Mouse (Mus musculus): ENCODE measurements around the gene Endov.

The Endov gene

DNA sequence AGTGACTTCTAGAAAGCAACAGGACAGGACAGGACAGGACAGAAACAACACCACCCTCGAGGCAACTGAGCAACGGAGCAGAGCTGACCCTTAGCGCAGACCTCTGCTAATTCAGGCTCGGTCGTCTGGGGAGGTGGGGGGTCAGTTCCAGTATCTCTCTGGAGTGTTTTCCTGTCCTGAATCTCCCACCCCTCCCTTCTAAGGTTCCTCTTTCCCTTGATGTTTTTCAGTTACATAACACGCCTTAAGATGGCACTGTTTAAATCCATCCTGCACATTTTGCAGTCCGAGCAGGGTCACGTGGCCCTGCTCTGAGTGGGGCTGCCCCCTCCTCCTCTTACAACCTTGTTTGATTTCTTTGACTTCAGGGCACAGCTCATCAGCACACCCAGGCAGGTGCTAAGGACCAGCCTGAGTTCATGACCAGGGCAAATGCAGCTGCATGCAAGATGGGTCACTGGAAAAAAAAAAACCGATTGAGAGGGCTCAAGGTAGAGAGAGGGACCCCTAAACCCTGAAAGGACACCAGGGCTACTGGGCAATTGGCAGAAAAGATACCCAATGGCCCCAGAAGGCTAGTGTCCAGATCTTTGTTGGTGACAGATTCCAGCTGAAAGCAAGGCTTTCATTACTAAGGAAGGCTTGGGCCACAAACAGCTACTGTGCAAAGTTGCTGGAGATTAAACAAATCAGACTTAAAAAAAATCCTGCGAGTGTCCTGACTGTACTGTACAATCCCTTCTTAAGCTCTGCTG lies 54.8 kb downstream of the Endov start:
- in situ Hi-C loops (cut with MboI, MseI): no loop called here

DNA sequence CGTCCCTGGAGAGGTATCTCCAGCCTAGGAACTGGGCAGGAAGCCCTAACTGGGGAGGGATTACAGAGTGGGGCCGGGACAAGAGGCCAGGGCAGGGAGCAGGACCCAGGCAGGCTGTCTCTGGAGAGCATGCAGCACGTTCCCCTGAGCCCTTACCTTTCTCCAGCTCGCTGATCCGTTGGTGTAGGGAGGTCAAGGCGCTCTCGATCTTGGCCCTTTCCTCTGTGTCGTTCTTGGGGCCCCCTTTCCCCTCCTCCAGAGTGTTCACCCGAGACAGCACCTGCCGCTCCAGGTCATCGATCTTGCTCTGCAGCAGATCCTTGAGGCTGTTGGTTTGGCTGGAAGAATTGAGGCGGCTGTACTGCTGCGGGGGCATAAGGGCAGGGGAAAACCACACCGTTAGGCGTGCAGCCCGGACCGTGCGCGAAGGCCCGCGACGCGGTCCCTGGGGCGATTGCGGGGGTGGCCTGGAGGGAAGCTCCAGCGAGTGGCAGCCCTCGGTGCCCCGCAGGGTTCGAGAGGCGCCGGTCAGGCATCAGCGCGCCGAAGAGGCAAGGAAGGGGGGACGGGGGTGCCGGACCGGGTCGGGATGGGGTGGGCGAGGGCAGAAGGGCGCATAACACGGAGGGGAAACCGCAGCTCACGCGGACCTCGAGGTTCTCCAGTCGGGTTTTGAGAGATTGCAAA lies 55.5 kb downstream of the Endov start:
- in situ Hi-C loops (cut with MboI, MseI): no loop called here

DNA sequence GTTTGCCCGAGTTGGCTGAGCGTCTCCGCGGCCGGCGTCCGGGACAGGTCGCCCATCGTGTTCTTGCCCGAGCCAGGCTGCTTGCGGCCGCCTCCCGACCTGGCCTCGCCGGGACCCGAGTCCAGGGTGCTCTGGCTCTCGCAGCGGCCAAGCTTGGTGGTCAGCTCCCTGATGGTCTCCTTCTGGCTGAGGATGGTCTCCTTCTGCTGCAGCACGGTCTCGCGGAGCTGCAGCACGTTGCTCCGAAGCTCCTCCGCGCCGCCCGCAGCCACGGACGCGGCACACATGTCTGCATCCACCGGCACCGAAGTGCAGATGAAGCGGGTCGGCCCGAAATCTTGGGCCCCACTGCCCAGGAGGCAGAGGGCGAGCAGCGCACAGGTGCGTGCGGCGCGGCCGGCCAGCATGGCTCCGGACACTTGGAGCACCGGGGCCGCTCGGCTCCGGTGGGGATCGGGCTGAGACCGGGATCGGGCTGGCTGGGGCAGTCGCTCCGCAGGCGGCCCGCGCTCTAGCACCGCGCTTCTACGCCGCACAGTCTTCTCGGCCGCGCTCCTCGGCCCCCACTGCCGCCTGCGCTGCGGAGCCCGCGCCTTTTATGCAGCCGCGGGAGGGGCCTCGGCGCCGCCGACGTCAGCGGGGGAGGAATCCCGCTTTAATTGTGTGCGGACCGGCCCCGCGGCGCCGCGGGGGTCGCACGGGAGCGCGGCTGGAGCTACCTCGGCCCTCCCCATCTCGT lies 56.2 kb downstream of the Endov start, which contains the start of gene Nptx1:
Gene Nptx1, minus strand, starts transcription at position 571 of the 739 bp plus-strand sequence.
- in situ Hi-C loops (cut with MboI, MseI): no loop called here

GRCm38 (mm10) chr11:119547951-119548591 lies 56.9 kb downstream of the Endov start:
- in situ Hi-C loops (cut with MboI, MseI): no loop called here

- in situ Hi-C loops (cut with MboI, MseI): no loop called here
These were observed 57.7 kb downstream of the Endov start for GRCm38 (mm10) chr11:119548741-119549370.

GRCm38 (mm10) chr11:119549371-119549811 lies 58.2 kb downstream of the Endov start:
- in situ Hi-C loops (cut with MboI, MseI): no loop called here

- in situ Hi-C loops (cut with MboI, MseI): no loop called here
These were observed 59.6 kb downstream of the Endov start for GRCm38 (mm10) chr11:119550546-119551335.

DNA sequence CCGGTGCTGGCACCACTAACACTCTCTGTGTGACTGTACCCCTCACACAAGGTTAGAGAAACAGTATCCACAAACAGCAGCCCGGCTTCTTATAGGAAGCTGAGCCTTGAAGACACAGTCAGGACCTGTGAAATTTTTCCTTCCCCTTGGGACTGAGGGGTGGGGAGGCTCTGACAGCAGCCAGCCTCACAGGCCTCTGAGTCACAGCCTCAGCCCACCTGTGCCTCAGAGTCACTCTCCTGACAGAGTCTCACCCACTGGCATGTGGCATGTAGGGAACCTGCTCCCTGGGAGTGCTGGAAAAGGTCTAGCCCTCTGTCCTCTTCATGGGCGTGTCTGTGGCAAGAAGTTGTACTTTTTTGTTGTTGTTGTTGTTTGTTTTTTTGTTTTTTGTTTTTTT lies 60.3 kb downstream of the Endov start:
- in situ Hi-C loops (cut with MboI, MseI): no loop called here

GRCm38 (mm10) chr11:119552301-119552700 lies 61.2 kb downstream of the Endov start:
- in situ Hi-C loops (cut with MboI, MseI): no loop called here

DNA sequence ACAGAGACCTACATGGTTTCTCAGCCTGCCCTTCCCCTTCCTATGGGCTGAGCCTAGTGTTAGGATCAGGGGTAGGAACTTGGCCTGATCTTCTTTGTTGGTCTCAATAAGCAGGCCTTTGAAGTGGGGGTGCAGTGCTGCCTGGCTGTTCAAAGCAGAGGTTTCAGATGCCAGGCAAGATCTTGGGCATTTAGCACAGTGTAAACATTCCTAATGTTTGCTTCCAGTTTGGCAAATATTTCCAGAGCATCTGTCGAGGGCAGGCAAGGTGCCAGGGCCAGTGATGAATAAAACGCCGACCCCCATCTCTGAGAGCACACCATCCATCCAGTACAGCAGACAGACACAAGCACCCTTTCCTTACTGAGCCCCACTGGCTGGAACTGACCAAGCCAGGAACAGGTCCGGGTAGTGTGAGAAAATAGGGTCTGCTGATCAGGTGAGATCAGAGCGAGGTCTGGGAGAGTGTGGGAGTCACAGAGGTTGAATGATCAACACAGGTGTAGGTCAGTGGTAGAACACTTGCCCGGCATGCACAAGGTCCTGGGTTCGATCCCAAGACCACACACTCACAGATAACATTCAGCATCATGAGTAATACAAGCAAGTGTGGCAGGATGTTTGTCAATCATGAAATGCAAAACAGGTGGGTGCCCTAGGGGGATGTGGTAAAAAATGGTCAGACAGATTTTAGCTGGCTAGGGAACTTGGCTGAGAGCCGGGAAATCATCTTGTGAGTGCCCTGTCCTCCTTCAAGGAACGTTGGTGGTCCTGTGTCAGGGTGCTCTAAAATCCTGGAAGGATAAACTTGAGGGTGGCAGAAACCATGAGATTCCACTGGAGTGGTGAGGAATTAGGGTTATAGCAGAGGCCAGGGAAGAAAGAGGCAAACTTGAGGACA lies 62.0 kb downstream of the Endov start:
- in situ Hi-C loops (cut with MboI, MseI): no loop called here

DNA sequence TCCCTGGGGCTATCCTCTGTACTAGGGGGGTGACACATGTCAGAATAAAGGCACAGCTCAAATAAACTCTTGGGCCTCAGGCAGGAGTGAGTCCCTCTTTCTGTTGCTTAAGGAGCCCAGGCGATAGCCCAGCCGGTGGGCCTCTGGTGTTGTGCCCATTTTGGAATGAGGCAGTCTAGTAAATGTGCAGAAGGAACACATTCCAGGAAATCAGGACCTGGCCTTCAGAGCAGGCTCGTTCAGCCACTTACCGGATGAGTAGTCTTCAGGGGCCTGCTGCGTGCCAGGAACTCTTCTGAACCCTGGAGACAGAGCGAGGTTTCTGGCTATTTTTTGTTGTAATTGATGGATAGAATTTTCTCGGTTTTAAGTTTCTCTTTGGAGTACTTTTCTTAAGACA lies 63.6 kb downstream of the Endov start:
- in situ Hi-C loops (cut with MboI, MseI): no loop called here

DNA sequence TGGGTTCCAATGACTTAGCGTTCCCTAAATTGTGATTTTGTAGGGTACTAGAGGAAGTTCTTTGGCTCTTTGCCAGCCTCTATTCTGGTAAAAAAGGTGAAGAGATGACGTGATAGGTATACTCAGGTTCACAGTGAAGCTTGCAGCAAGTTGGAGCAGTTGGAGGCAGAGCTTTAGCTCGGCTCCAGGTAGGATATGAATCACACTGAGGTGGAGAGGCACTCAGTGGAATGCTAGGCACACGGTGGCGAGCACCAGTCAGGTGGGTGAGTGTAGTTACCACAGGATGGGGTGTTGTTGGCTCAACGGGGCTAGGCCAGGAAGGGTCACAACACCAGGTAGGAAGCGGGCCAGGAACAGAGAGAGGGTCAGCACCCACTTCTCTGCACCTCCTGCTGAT lies 64.0 kb downstream of the Endov start:
- in situ Hi-C loops (cut with MboI, MseI): no loop called here

DNA sequence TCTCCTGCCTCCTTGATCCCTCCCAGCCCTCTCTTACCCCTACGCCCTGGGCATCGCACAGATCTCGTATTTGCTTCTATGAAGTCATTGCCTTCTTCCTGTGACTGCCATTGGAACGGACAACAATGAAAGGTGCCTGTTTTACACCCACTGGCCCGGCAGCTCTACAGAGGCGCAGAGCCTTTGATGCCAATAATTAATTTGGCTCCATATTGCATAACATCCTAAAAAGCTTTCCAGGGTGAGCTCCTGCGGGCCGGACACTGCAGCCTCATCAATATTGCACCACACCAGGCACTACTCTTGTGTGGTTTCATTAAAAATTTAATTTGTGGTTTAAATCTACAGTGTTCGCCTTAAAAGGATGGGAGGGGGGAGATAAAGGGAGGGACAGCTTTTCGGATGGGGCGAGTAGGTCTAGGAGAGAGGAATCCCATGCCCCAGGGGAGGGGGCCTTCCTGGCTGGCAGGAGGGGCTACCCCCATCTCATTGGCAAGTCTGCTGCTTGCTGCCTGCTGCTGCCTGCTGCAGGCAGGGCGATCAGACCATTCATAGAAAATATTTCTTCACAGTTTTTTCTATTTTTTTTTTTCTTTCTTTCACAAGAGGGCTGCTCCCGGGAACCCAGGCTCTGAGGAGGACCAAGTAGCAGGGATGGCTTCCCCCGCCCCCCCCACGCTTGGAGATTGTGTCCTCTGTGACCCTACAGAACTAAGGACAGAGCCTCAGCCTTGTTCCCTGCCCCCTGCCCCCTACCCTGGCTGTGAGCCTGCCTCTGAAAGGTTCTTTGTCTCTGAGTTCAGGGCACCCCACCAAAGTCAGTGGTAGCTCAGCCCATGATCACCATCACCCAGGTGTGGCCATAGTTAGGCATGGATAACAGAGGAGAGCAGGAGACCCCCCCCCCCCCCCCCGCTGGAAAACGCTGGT lies 67.1 kb downstream of the Endov start:
- in situ Hi-C loops (cut with MboI, MseI): no loop called here

DNA sequence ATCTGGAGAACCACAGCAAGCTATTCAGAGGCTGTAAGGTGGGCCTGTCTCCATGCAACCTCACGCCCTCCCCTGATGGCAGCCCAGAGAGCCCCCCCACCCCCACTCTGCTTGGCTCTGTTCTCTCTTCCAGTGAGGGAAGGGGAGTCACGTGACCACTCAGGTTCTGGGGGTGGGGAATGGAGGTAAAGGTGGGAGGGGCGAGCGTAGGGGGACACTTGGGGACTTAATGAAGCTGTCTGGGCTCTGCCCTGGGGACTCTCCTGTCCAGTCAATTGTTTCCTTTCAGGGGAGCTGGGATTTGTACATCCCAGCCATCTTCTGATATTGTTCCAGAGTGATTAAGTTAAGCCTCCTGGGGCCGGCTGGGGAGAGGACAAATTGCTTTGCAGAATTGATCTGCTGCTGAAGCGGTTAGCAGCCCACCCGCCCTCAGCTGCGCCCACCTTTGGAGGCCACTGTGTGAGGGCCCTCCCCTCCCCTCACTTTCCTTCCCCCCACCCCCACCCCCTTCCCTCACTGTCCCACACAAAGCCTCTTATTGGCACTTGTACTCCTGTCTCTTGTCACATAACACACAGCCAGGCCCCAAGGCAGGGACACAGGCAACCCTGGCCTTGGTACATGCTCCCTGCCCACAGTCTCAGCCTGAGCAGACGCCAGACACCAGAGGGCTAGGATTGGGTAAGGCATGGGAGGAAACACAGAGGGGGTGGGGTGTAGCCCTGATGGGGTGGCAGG lies 67.9 kb downstream of the Endov start:
- in situ Hi-C loops (cut with MboI, MseI): no loop called here

Measured in T-helper 1 cell (primary cell).